Mouse (Mus musculus): Measurements from ENCODE around the gene Dlgap1. TPM values are rescaled to one million over a fixed set of nuclear protein-coding genes. Genes with fewer than 3 reads are reported as not detected.
A peak's percentile ranks its signal among the peaks of the same experiment; 100 is the strongest.

Gene Dlgap1
- polyA plus RNA-seq, 1 experiment from 2014 or later = 0.50 TPM

- H3K4me2 ChIP-seq = peak overlapping the region; percentile 59
- peak overlapping the region; percentile 21; the same call in 1 of the 2 replicates for H3K4me3 ChIP-seq
- H3K9me3 ChIP-seq = no peaks in the 10 kb centered on the region
- ATAC-seq (ENCODE audit: borderline replicate concordance, extremely low read depth, low FRiP score, low TSS enrichment) = no peak
- 27% methylated on average over 10 of the region's 10 CpGs for WGBS
- H3K4me1 ChIP-seq = peaks cover 37% of the 10 kb centered on the region
- H3K27me3 ChIP-seq = no peaks in the 10 kb centered on the region
- H3K27ac ChIP-seq = peak overlapping the region; percentile 78
- H3K36me3 ChIP-seq = no peaks in the 10 kb centered on the region
- H3K9ac ChIP-seq = no peak overlapping the region
Measured at GRCm38 (mm10) chr17:70748476-70748830, 779.6 kb downstream of the Dlgap1 start.

GRCm38 (mm10) chr17:70748964-70749650, 780.2 kb downstream of the Dlgap1 start:
- no peaks in the 10 kb centered on the region for H3K9me3 ChIP-seq
- no peak overlapping the region for H3K4me3 ChIP-seq
- no peak overlapping the region for H3K27ac ChIP-seq
- no peak overlapping the region for H3K9ac ChIP-seq
- no peaks in the 10 kb centered on the region for H3K36me3 ChIP-seq
- no peaks in the 10 kb centered on the region for H3K27me3 ChIP-seq
- 54% methylated on average over 7 of the region's 7 CpGs for WGBS
- no peak overlapping the region for H3K4me2 ChIP-seq
- peaks cover 42% of the 10 kb centered on the region for H3K4me1 ChIP-seq
- no peak for ATAC-seq (ENCODE audit: borderline replicate concordance, extremely low read depth, low FRiP score, low TSS enrichment)

GRCm38 (mm10) chr17:70750236-70751160, 781.6 kb downstream of the Dlgap1 start:
- H3K27ac ChIP-seq = peak overlapping the region; percentile 92
- H3K27me3 ChIP-seq = no peaks in the 10 kb centered on the region
- H3K9me3 ChIP-seq = no peaks in the 10 kb centered on the region
- H3K36me3 ChIP-seq = no peaks in the 10 kb centered on the region
- ATAC-seq (ENCODE audit: borderline replicate concordance, extremely low read depth, low FRiP score, low TSS enrichment) = no peak
- peak overlapping the region; percentile 70 for H3K4me2 ChIP-seq
- H3K9ac ChIP-seq = 0 out of 2 replicates have a peak overlapping the region, but pooled peaks have one; percentile 1
- WGBS = 43% methylated on average over 17 of the region's 17 CpGs
- H3K4me3 ChIP-seq = peak overlapping the region; percentile 40
- peaks cover 53% of the 10 kb centered on the region for H3K4me1 ChIP-seq

- H3K4me1 ChIP-seq = peaks cover 50% of the 10 kb centered on the region
- WGBS = 1% methylated on average over 19 of the region's 19 CpGs
Measured at GRCm38 (mm10) chr17:70751161-70751651, 782.3 kb downstream of the Dlgap1 start.

GRCm38 (mm10) chr17:70751676-70752075, 782.8 kb downstream of the Dlgap1 start:
- Histone ChIP-seq H3K4me2 (peak overlapping the region; percentile 70), H3K9ac (peak overlapping the region; percentile 52), H3K36me3 (no peaks in the 10 kb centered on the region), H3K27ac (peak overlapping the region; percentile 92), H3K4me3 (peak overlapping the region; percentile 40), H3K9me3 (no peaks in the 10 kb centered on the region), H3K27me3 (no peaks in the 10 kb centered on the region), H3K4me1 (peaks cover 47% of the 10 kb centered on the region)
- no peak for ATAC-seq (ENCODE audit: borderline replicate concordance, extremely low read depth, low FRiP score, low TSS enrichment)
- 47% methylated on average over 6 of the region's 6 CpGs for WGBS

More at GRCm38 (mm10) chr17:70751161-70751651, 782.3 kb downstream of the Dlgap1 start:
- peak overlapping the region; percentile 40 for H3K4me3 ChIP-seq
- peak overlapping the region; percentile 70 for H3K4me2 ChIP-seq
- H3K9me3 ChIP-seq = no peaks in the 10 kb centered on the region
- no peaks in the 10 kb centered on the region for H3K27me3 ChIP-seq
- H3K9ac ChIP-seq = peak overlapping the region; percentile 52
- peak; percentile 15; the same call in 1 of the 2 replicates for ATAC-seq (ENCODE audit: borderline replicate concordance, extremely low read depth, low FRiP score, low TSS enrichment)
- peak overlapping the region; percentile 92 for H3K27ac ChIP-seq
- H3K36me3 ChIP-seq = no peaks in the 10 kb centered on the region

GRCm38 (mm10) chr17:70753444-70754032, 784.7 kb downstream of the Dlgap1 start:
- Histone ChIP-seq H3K4me2 (no peak overlapping the region), H3K27me3 (no peaks in the 10 kb centered on the region), H3K9me3 (no peaks in the 10 kb centered on the region), H3K4me3 (no peak overlapping the region), H3K36me3 (no peaks in the 10 kb centered on the region), H3K4me1 (peaks cover 37% of the 10 kb centered on the region), H3K27ac (peak overlapping the region; percentile 96), H3K9ac (no peak overlapping the region)
- 54% methylated on average over 13 of the region's 13 CpGs for WGBS
- no peak for ATAC-seq (ENCODE audit: borderline replicate concordance, extremely low read depth, low FRiP score, low TSS enrichment)

DNA sequence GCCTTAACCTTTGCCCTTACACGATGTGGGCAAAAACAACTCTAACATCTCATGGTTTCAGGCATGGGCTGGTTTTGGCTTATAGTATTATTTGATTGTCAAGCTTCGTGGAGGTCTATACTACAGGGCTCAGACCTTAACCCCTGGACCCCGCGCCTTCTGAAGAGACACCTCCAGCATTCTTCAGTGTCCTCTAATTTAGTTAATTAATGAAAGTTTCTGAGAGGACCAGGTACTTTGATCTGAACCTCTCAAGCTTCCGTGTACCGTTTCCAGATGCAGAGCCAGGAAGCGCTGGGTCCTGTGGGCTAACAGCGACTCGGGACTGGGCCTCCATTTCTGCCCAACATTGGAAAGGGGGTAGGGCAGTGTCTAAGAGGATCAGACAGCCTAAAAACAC, 785.2 kb downstream of the Dlgap1 start:
- no peak overlapping the region for H3K4me2 ChIP-seq
- no peak for ATAC-seq (ENCODE audit: borderline replicate concordance, extremely low read depth, low FRiP score, low TSS enrichment)
- no peaks in the 10 kb centered on the region for H3K36me3 ChIP-seq
- H3K4me1 ChIP-seq = peaks cover 36% of the 10 kb centered on the region
- H3K9ac ChIP-seq = no peak overlapping the region
- no peak overlapping the region for H3K4me3 ChIP-seq
- peak overlapping the region; percentile 96 for H3K27ac ChIP-seq
- no peaks in the 10 kb centered on the region for H3K27me3 ChIP-seq
- no peaks in the 10 kb centered on the region for H3K9me3 ChIP-seq
- WGBS = 69% methylated on average over 9 of the region's 9 CpGs

DNA sequence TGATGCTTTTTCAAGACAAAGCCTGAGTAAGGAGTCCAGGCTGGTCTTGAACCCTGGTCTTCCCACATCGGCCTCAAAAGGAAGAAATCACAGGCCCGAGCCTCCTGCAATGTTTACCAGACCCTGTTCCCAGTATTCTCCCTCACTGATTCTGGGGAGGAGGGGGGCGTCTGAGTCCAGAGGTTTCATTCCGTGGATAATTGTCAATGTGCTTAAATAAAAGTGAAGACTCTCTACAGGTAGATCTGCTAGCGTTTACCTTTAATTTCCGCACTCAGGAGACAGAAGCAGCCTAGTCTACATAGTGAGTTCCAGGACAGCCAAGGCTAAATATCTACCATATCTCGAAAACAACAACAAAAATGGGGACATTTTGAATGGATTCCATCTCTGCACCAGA, 785.8 kb downstream of the Dlgap1 start:
- no peaks in the 10 kb centered on the region for H3K9me3 ChIP-seq
- peak overlapping the region; percentile 48; the same call in 1 of the 2 replicates for H3K4me3 ChIP-seq
- peaks cover 36% of the 10 kb centered on the region for H3K4me1 ChIP-seq
- H3K27me3 ChIP-seq = no peaks in the 10 kb centered on the region
- peak overlapping the region; percentile 96 for H3K27ac ChIP-seq
- peak overlapping the region; percentile 97 for H3K4me2 ChIP-seq
- 0 out of 2 replicates have a peak overlapping the region, but pooled peaks have one; percentile 54 for H3K9ac ChIP-seq
- 42% methylated on average over 7 of the region's 7 CpGs for WGBS
- H3K36me3 ChIP-seq = no peaks in the 10 kb centered on the region
- ATAC-seq (ENCODE audit: borderline replicate concordance, extremely low read depth, low FRiP score, low TSS enrichment) = no peak

DNA sequence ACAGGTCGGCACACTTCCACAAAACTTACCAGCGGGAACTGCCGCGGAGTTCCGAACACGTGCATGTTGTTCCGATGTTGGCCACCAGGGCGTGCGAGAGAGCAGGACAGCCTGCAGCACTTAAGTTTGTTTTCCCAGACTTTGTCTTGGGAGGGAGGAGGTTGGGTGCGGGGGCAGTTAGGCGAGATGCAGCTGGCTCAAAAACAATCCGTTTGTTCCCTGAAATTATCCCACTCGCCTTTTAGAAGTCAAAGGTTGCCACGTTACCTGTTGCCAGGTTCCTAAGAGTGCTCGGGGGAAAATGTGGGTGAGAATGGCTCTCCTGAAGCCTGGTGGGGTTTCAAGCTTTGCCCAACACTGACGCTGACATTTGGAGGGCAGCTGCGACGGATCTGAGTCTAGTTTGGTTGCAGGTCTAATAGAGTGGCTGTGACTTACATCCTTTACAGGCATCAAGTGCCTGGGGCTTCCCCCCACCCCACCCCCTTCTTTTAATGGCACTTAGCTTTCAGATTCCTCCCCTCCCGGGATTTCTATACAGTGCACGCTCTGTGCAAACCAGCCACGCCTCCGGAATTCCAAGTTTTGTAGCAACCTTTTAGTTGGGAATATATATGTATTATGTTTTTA, 786.3 kb downstream of the Dlgap1 start:
- Histone ChIP-seq H3K36me3 (no peaks in the 10 kb centered on the region), H3K4me2 (peak overlapping the region; percentile 97), H3K27me3 (no peaks in the 10 kb centered on the region), H3K4me1 (peaks cover 36% of the 10 kb centered on the region), H3K9me3 (no peaks in the 10 kb centered on the region), H3K4me3 (peak overlapping the region; percentile 48), H3K27ac (peak overlapping the region; percentile 96), H3K9ac (peak overlapping the region; percentile 54)
- under 1% methylated on average over 22 of the region's 22 CpGs for WGBS
- peak; percentile 63 for ATAC-seq (ENCODE audit: borderline replicate concordance, extremely low read depth, low FRiP score, low TSS enrichment)

DNA sequence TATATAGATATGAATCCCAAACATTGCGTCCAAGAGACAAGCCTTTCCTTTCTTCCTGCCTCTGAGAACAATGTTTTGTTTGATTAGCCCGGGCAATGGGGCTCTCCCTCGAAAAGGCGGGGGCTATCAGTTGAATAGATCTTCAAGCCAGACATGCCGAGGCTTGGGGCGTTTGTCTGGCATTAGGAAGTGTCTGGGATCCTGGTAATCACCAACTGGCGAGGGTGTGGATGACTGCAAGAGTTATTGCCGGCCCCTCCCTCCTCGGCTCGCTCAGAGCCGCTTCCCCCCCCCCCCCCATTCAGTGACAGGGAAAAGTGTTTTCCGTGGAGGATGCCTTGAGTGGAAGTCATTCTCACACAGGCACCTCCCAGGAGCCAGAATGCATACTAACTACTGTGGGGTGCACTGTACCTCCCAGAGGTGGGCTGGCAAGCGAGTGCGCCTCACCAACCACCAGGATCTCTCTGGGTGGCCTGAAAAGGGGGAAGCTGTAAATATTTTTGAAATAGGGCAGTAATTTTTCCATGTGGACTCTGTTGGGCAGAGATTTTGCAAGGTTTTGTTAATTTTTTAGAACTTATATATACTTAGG, 786.9 kb downstream of the Dlgap1 start:
- Histone ChIP-seq H3K27me3 (no peaks in the 10 kb centered on the region), H3K9ac (peak overlapping the region; percentile 54), H3K27ac (peak overlapping the region; percentile 96), H3K36me3 (no peaks in the 10 kb centered on the region), H3K4me1 (peaks cover 31% of the 10 kb centered on the region), H3K4me2 (peak overlapping the region; percentile 97), H3K9me3 (no peaks in the 10 kb centered on the region), H3K4me3 (peak overlapping the region; percentile 48)
- 4% methylated on average over 12 of the region's 14 CpGs for WGBS
- peak; percentile 20; the same call in 1 of the 2 replicates for ATAC-seq (ENCODE audit: borderline replicate concordance, extremely low read depth, low FRiP score, low TSS enrichment)

- Histone ChIP-seq H3K4me2 (no peak overlapping the region), H3K9me3 (no peaks in the 10 kb centered on the region), H3K36me3 (no peaks in the 10 kb centered on the region), H3K27ac (no peak overlapping the region), H3K4me1 (no peaks in the 10 kb centered on the region), H3K4me3 (no peak overlapping the region), H3K27me3 (no peaks in the 10 kb centered on the region), H3K9ac (no peak overlapping the region)
- WGBS = 92% methylated on average over 7 of the region's 7 CpGs
- ATAC-seq (ENCODE audit: borderline replicate concordance, extremely low read depth, low FRiP score, low TSS enrichment) = no peak
Measured at GRCm38 (mm10) chr17:70762001-70762400, 793.1 kb downstream of the Dlgap1 start.

All from lung, embryonic 15.5 days (tissue).